Mouse (Mus musculus) urinary bladder, postnatal 25 days (tissue): ENCODE data around the gene Ptx3.
A peak's percentile ranks its signal among the peaks of the same experiment; 100 is the strongest.
"Not testable (repeated sequence)": the region's sequence is repeated elsewhere in the genome, so short reads cannot be mapped to it uniquely, and the experiment has no call there.

Experiments used
- DNase-seq: peaks from one replicate; pipeline ENCODE4 v3.0.0; 2022; ENCODE audit warnings: low spot score

The Ptx3 gene

DNA sequence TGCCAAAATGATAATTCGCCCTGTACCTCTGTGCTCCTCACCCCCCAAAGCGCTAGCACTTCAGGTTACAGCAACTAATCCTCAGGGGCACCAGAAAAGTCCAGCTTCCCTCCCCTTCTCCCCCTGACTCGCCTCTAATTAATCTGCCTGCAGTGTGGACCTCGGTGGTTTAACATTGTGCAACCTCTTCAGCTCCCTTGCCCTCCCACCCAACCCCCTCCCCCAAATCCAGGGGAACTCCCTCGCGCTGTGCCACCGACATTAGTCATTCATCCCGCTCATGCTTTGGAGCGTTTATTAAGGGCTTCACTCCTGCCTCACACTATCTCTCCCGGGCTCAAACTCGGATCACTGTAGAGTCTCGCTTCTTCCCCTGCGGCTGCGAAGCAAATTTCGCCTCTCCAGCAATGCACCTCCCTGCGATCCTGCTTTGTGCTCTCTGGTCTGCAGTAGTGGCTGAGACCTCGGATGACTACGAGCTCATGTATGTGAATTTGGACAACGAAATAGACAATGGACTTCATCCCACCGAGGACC, at the start of gene Ptx3:
Ptx3 (plus strand) TSS at position 256 of the 537 bp plus-strand sequence.
- no peak for DNase-seq

DNA sequence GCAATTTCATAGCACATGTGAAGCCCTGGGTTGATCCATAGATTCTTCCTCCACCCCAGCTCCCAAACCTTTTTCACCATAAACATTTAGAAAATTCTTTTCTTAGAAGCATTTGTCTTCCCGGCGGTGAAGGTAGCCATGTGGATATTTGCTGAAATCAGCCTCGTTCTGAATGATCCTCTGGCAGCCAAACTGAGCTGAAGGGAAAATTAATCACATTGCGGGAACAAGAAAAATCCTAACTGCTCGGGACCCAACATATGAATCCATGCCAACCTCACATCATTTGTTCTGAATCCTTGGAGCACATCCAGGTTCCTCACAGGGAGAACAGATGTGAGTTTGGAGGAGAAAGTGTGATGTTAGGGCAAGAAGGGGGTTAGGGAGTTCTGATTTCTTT, 46.8 kb upstream of the Ptx3 start:
- no peak for DNase-seq

DNA sequence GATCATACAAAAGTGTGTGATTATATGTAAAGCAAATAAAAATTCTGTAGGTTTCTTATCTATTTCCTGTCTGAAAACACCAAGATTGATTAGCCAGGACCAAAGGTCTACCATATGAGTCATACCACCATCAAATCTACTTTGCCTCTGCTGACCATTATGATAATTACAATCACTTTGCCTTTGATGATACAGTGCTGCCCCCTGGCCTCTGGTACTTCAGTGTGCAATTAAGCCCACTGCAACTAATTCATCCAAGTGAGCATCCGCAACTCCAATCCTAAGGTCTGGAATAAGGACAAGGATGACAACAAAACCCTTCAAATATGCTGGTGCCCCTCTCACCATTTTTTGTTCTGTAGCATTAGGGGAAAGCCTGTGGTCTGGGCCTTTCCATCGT, 40.1 kb upstream of the Ptx3 start:
- DNase-seq, result no peak

DNA sequence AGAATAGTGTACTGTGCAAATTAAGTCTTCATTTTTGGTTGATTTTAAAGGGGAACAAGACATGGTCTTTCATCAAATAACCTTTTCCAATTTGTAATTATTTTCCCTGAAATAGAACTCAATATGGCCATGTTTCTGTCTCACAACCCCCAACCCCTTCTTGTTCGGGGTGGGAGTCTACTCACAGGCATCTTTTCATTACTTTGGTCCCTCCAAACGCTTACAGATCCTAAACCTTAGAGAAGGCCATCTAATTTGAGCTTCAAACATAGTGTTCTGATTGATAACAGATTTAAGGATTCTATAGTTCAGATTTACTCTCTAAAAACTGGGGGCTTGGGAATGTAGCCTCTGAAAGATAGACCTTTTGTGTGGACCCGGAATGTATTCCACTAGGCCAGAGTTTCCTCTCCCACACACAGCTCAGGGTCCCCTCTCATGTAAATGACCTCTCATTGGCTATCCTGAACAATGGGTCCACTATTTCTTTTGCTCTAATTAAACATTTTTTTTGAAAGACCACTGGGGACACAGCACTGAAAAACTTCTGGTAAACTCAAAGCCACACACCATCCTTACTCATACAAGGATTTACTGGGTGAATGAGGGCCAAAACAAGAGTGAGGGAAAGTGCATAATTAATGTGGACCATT, 25.7 kb upstream of the Ptx3 start:
- no peak for DNase-seq

DNA sequence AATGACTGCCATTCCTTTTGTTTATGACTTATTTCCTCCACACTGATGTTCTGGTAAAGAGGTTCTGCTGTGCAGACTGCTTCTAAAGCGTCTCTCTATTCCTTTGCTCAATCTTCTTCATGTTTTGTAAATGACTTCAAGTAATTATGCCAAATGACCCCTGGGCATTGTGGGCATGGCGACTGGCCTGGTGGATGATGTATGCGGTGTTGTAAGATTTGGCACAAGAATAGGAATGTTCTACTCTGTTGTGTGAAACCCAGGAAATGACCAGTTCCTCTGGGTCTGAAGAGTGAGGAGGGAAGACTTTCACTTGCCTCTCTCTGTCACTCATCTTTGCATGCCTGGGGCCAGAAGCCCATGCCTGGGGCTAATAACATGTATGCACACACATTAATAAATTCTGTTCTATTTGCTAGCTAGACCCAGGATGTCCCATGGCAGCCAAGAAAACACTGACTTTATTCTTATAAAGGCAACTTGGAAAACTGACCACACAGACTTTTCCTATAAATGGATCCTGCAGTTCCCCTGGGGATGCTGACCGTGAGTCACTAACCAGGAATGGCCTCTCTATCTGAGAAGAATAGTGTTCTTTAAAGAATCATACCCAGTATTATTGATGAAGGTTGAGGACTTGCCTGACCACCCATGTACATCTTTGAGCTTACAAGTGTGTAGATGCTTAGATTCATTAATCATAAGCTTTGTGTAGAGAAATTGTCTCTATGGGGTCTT, 10.7 kb upstream of the Ptx3 start:
- no peak for DNase-seq

DNA sequence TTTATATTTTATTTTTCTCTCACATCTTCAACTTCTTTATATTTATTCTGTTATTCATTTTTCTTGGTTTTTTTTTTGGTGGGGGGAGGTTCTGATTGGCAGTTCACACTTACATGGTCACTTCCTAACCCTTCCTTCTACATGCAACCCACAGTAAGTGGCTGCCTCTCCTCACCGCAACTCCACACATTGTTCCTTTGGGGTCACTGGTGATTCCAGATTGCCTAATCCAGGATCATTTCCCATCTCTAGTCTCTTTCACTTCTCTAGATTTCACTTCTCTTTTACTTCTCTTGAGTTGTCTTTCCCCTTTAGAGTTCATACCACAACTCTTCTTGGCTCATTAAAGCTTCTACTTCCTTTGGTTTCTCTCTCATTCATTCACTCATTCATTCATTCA, 6.2 kb upstream of the Ptx3 start:
- no peak for DNase-seq

DNA sequence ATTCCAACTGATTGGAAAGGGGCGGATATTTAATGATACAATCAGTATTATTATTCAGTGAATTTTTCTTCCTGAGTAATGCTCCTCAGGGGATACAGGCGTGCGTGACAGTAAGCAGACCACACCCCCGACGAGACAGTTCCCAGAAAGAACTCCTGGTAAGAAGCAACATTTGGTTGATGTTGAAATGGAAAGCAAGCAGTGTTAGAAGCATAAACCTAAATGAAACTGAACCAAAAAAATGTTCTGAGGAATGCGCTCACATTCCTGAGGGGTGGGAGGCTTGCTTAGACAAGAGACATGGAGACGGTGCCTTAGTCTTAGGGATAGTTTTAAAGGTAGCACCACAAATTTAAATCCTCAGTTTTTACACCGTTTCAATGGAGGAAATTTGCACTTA, 4.0 kb upstream of the Ptx3 start:
- DNase-seq, result no peak

DNA sequence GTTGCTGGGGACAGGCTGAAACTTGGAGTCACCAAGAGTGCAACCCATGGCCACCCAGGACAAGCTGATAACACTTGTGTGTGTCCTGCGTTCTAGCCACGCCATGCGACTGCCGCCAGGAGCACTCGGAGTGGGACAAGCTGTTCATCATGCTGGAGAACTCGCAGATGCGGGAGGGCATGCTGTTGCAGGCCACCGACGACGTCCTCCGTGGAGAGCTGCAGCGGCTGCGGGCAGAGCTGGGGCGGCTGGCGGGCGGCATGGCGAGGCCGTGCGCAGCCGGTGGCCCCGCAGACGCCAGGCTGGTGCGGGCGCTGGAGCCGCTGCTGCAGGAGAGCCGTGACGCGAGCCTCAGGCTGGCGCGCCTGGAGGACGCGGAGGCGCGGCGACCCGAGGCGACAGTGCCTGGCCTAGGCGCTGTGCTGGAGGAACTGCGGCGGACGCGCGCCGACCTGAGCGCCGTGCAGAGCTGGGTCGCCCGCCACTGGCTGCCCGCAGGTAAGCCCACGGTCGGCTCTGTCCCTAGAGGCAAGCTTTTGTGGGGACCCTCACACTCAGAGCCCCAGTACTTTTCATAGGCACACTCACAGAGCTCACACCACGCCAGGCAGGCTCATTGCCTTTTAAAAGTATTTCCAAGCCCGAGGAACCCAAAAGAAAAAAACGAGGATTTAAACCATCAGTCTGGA, 988 bp downstream of the Ptx3 start:
- DNase-seq, result peak; percentile 21

DNA sequence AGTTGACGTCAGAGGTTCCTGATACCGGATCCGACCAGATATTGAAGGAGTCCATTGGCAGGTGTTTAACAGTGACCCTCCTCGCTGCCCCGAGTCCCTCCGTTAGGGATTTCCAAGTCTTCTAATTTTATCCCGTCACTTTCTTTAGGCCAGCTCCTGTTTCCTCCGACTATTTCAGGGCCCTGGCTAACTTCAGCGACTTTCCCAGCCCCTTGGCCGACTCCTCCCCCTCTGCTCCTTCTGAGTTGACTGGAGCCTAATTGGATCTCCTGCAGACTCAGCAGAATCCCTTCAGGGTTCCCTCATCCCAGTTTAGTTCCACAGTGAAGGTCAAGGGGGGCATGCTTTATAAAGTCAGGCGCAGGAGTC, 1.5 kb downstream of the Ptx3 start:
- no peak for DNase-seq

DNA sequence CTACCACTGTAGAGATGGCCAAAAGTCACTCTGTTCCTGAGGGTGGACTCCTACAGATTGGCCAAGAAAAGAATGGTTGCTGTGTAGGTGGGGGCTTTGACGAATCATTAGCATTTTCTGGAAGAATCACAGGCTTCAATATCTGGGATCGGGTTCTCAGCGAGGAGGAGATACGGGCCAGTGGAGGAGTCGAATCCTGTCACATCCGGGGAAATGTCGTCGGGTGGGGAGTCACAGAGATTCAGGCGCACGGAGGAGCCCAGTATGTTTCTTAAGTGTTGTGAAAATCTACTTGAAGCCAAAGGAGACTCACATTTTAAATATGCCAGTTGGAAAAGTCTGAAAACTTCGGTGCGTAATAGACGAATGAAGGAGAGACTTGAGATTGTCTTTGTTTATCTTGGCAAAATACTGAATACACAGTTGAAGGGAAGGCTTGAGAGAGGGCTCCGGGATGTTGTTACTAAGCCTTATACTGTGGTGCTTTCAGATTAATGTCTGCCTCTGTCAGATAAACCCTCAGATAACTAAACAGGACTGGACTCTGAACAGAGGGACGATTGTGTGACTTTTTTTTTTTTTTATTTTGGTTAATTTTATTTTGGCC, 5.3 kb downstream of the Ptx3 start:
- DNase-seq, result no peak

DNA sequence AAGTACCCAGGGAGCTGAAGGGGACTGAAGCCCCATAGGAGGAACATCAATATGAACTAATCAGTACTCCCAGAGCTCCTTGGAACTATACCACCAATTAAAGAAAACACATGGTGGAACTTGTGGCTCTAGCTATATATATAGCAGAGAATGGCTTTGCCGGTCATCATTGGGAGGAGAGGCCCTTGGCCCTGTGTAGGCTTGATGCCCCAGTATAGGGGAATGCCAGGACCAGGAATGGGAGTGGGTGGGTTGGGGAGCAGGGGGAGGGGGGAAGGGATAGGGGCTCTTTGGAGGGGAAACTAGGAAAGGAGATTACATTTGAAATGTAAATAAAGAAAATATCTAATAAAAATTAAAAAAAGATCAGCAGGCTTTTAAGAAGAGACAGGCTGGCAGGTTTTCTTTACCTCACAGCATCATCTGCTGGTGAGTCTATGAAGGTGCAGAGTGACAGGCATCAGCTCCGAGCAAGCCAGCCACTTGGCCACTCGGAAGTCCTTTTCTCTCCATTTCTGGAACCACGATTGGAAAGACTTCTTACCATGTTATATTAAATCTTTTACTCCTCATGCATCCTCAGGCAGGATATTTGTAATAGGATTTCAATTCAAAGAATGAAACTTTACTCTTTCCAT, 16.6 kb downstream of the Ptx3 start:
- DNase-seq, result not testable (repeated sequence)

DNA sequence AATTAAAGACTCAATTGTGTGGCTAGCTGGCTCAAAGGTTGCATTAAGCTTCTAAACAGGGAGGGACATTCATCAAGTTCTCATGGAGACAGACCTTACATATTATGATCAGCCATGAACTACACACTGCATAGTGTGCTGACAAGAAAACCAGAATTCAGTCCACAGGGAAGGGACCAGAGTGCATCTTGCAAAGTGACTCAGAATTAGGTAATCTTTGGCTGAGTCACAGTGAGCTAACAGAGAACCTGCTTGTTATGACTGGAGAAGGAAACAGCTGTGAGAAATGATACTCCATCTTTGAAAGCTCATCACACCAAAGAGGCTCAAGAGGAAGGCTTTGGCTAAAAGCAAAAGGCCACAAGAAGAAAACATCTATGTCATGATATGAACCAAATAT, 20.8 kb downstream of the Ptx3 start:
- DNase-seq, result no peak

DNA sequence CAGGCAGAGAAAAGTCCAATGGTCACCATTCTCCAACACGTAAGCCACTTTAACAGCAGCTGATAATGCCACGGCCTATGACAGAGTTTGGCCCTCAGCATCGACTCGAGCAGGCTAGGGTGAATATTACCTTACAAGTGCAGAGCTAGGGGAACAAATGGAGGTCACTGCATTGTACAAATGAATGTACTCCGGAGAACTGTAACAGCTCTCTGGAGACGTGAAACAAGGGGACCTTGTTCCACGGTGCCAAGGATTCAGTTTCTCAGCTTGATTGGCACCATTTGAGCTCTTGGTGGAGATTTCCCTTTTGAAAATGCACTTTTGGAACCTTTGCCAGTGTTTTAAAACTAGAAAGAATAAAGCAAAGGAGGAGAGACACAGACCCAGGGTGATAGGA, 32.1 kb downstream of the Ptx3 start:
- DNase-seq, result no peak

DNA sequence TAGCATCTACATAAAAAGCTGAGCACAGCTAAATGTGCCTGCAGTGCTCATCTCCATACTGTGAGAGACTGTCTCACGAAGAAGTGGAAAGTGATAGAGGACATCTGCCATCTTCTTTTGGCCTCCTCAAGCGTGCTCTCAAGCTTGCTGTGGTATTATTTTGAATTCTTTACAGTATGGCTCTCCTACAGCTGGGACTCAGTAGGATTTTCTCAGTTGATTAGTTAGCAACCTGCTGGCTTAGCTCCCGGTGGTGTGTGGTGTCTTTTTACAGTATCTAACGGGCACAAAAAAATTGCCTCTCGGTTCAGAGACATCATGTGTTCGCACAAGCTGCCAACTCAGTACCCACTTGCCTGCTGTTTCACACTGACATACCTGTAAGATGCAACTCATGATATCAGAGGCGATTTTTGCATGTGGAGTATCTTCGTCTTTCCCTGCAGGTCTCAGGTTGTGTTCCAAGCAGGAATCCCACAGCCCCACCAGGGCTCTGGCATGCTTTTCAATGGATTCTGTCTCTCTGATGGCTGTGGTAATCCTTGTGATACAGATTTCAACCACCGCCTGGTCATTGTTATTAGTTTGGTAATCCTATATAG, 34.9 kb downstream of the Ptx3 start:
- DNase-seq, result no peak

DNA sequence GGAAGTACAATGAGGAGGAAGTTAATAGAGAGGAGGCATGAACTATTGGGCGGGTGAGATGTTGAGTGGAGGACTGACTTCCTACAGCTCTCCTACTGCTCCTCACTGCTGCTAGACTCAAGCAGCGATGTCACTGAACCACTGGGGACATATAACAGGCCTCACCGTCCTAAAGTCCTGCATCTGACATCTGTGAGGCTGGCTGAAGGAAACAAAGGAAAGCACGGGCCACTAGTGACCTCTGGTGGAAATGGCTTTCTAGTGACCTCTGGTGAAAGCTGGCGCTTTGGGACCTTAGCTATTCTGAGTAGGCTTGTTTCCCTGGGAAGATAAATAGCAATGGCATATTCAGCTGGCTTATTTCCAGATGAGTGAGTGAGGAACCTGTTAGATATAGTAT, 42.6 kb downstream of the Ptx3 start:
- DNase-seq, result peak; percentile 4

DNA sequence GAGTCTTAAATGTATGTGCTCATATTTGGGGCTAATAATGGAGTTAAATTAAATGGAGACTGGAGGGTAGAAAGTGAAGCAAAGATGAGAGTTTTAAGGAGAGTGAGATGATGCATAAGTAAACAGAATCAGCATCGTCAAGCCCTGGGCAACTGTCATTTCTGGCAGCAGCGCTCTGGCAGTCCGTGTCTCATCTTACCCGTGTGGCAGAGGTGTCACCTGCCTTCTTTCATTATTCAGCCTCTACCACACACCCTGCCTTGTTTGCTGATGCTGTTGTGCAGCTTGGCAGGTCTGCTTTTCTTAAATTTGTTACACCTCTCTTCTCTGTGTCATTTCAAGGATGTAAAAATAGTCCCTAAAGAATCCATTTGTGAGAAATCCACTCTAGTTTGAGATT, 43.6 kb downstream of the Ptx3 start:
- no peak for DNase-seq
